Mouse (Mus musculus) hindbrain, embryonic 14.5 days (tissue): ENCODE results near the gene Cdh5. TPM values are rescaled to one million over a fixed set of nuclear protein-coding genes. Genes with fewer than 3 reads are reported as not detected.
A peak's percentile ranks its signal among the peaks of the same experiment; 100 is the strongest.

ENCODE experiments used
- ATAC-seq: fragments of 200-750 bp; cut with Nextera tagmentation; 2 replicates; pipeline ENCODE4 v1.8.0; 2017; ENCODE audit warnings: moderate number of reproducible peaks, mild to moderate bottlenecking, moderate TSS enrichment, moderate library complexity; ENCODE audit not compliant: low FRiP score
- DNase-seq: peaks from one replicate; pipeline ENCODE4 v3.0.0-alpha.2; 2015; ENCODE audit warnings: low spot score
- H3K27ac ChIP-seq: fragments of 300-500 bp; sonication (generic); 2 replicates; pipeline ENCODE4 v1.5.1; 2014; ENCODE audit warnings: mild to moderate bottlenecking, moderate library complexity
- H3K27me3 ChIP-seq: fragments of 300-500 bp; sonication (generic); 2 replicates; pipeline ENCODE4 v1.6.1; 2014; ENCODE audit warnings: mild to moderate bottlenecking, low read length, mixed read lengths; ENCODE audit not compliant: control insufficient read depth, insufficient read depth
- H3K36me3 ChIP-seq: fragments of 300-500 bp; sonication (generic); replicated peaks from 2 replicates; pipeline ENCODE4 v1.6.1; 2014; ENCODE audit not compliant: control insufficient read depth, insufficient read depth
- H3K4me1 ChIP-seq: fragments of 300-500 bp; sonication (generic); replicated peaks from 2 replicates; pipeline ENCODE4 v1.6.1; 2014; ENCODE audit warnings: antibody characterized with exemption, low read length, mixed read lengths; ENCODE audit not compliant: control insufficient read depth, insufficient read depth
- H3K4me2 ChIP-seq: fragments of 300-500 bp; sonication (generic); replicated peaks from 2 replicates; pipeline ENCODE4 v1.6.1; 2014; ENCODE audit warnings: mild to moderate bottlenecking, moderate library complexity
- H3K4me3 ChIP-seq: fragments of 300-500 bp; sonication (generic); replicated peaks from 2 replicates; pipeline ENCODE4 v1.5.1; 2014; ENCODE audit warnings: mild to moderate bottlenecking, low read length
- H3K9ac ChIP-seq: fragments of 300-500 bp; sonication (generic); 2 replicates; pipeline ENCODE4 v1.6.1; 2014
- H3K9me3 ChIP-seq: fragments of 300-500 bp; sonication (generic); 2 replicates; pipeline ENCODE4 v1.6.1; 2016; ENCODE audit warnings: low read length; ENCODE audit not compliant: control insufficient read depth
- WGBS: fragments of 180-500 bp; shearing (Covaris S2); extraction: QIAGEN DNeasy Blood & Tissue Kit; methylation state at CpG from one replicate; pipeline ENCODE4 v1.1.7; 2014; 5-methylcytosine and 5-hydroxymethylcytosine counted together
- polyA plus RNA-seq: library from polyadenylated mRNA; unstranded; fragments of >200 nt; fragmentation: Nextera tagmentation; extraction: Ambion mirVana; gene quantifications from 2 replicates; pipeline ENCODE4 v1.2.1, GENCODE M21; 2014

Gene Cdh5
- polyA plus RNA-seq, 1 experiment from 2014 or later = 16.6 TPM

- Histone ChIP-seq H3K36me3 (no peaks in the 10 kb centered on the region), H3K9me3 (no peaks in the 10 kb centered on the region), H3K4me3 (0 out of 2 replicates have a peak overlapping the region, but pooled peaks have one; percentile 4), H3K9ac (no peak overlapping the region), H3K27me3 (no peaks in the 10 kb centered on the region), H3K4me1 (peaks cover 7% of the 10 kb centered on the region; the same call in 1 of the 2 replicates), H3K27ac (no peak overlapping the region), H3K4me2 (peak overlapping the region; percentile 1; the same call in 1 of the 2 replicates)
- 80% methylated on average over 7 of the region's 7 CpGs for WGBS
- ATAC-seq (no peak), DNase-seq (no peak)
Observed at GRCm38 (mm10) chr8:104103462-104103861, 2.0 kb downstream of the Cdh5 start.

- Histone ChIP-seq H3K4me2 (no peak overlapping the region), H3K9me3 (no peaks in the 10 kb centered on the region), H3K27ac (no peak overlapping the region), H3K4me1 (no peaks in the 10 kb centered on the region), H3K4me3 (no peak overlapping the region), H3K27me3 (no peaks in the 10 kb centered on the region), H3K36me3 (no peaks in the 10 kb centered on the region), H3K9ac (no peak overlapping the region)
- 64% methylated on average over 6 of the region's 6 CpGs for WGBS
- ATAC-seq (no peak), DNase-seq (no peak)
Observed at GRCm38 (mm10) chr8:104105768-104106167, 4.3 kb downstream of the Cdh5 start.

GRCm38 (mm10) chr8:104106276-104106946 lies 5.0 kb downstream of the Cdh5 start:
- Histone ChIP-seq H3K9ac (no peak overlapping the region), H3K27ac (no peak overlapping the region), H3K4me1 (no peaks in the 10 kb centered on the region), H3K27me3 (no peaks in the 10 kb centered on the region), H3K36me3 (no peaks in the 10 kb centered on the region), H3K4me2 (no peak overlapping the region), H3K4me3 (no peak overlapping the region), H3K9me3 (no peaks in the 10 kb centered on the region)
- DNase-seq = no peak
- WGBS = 66% methylated on average over 7 of the region's 7 CpGs
- no peak for ATAC-seq

GRCm38 (mm10) chr8:104107111-104107510 lies 5.7 kb downstream of the Cdh5 start:
- no peak overlapping the region for H3K9ac ChIP-seq
- H3K36me3 ChIP-seq = no peaks in the 10 kb centered on the region
- ATAC-seq (no peak), DNase-seq (no peak)
- H3K9me3 ChIP-seq = no peaks in the 10 kb centered on the region
- H3K4me2 ChIP-seq = no peak overlapping the region
- H3K4me3 ChIP-seq = no peak overlapping the region
- H3K27ac ChIP-seq = no peak overlapping the region
- H3K4me1 ChIP-seq = no peaks in the 10 kb centered on the region
- no peaks in the 10 kb centered on the region for H3K27me3 ChIP-seq

GRCm38 (mm10) chr8:104108048-104108447 lies 6.6 kb downstream of the Cdh5 start:
- H3K9ac ChIP-seq = no peak overlapping the region
- no peaks in the 10 kb centered on the region for H3K36me3 ChIP-seq
- ATAC-seq = no peak
- H3K9me3 ChIP-seq = no peaks in the 10 kb centered on the region
- WGBS = 52% methylated on average over 5 of the region's 5 CpGs
- H3K4me1 ChIP-seq = no peaks in the 10 kb centered on the region
- H3K4me3 ChIP-seq = no peak overlapping the region
- H3K27me3 ChIP-seq = no peaks in the 10 kb centered on the region
- H3K27ac ChIP-seq = no peak overlapping the region
- H3K4me2 ChIP-seq = no peak overlapping the region
- no peak for DNase-seq

- Histone ChIP-seq H3K4me1 (no peaks in the 10 kb centered on the region), H3K4me2 (no peak overlapping the region), H3K4me3 (no peak overlapping the region), H3K36me3 (no peaks in the 10 kb centered on the region), H3K27ac (no peak overlapping the region), H3K9me3 (no peaks in the 10 kb centered on the region), H3K9ac (no peak overlapping the region), H3K27me3 (no peaks in the 10 kb centered on the region)
- no peak for DNase-seq
- WGBS = 88% methylated on average over 10 of the region's 10 CpGs
- no peak for ATAC-seq
Observed at GRCm38 (mm10) chr8:104110498-104111134, 9.2 kb downstream of the Cdh5 start.

GRCm38 (mm10) chr8:104121640-104122416 lies 20.4 kb downstream of the Cdh5 start:
- H3K4me1 ChIP-seq = no peaks in the 10 kb centered on the region
- H3K27ac ChIP-seq = no peak overlapping the region
- WGBS = 89% methylated on average over 12 of the region's 12 CpGs
- no peak overlapping the region for H3K4me2 ChIP-seq
- DNase-seq (no peak), ATAC-seq (no peak)
- H3K9me3 ChIP-seq = no peaks in the 10 kb centered on the region
- no peaks in the 10 kb centered on the region for H3K27me3 ChIP-seq
- no peak overlapping the region for H3K4me3 ChIP-seq
- no peak overlapping the region for H3K9ac ChIP-seq
- no peaks in the 10 kb centered on the region for H3K36me3 ChIP-seq

GRCm38 (mm10) chr8:104123080-104123657 lies 21.7 kb downstream of the Cdh5 start:
- H3K27ac ChIP-seq = no peak overlapping the region
- WGBS = 93% methylated on average over 2 of the region's 2 CpGs
- no peaks in the 10 kb centered on the region for H3K9me3 ChIP-seq
- H3K27me3 ChIP-seq = no peaks in the 10 kb centered on the region
- no peak for ATAC-seq
- H3K4me3 ChIP-seq = no peak overlapping the region
- no peak overlapping the region for H3K4me2 ChIP-seq
- H3K9ac ChIP-seq = no peak overlapping the region
- no peaks in the 10 kb centered on the region for H3K4me1 ChIP-seq
- no peak for DNase-seq
- H3K36me3 ChIP-seq = no peaks in the 10 kb centered on the region

GRCm38 (mm10) chr8:104124534-104124933 lies 23.1 kb downstream of the Cdh5 start:
- Histone ChIP-seq H3K4me3 (no peak overlapping the region), H3K9me3 (no peaks in the 10 kb centered on the region), H3K4me2 (no peak overlapping the region), H3K9ac (no peak overlapping the region), H3K27ac (no peak overlapping the region), H3K36me3 (no peaks in the 10 kb centered on the region), H3K27me3 (no peaks in the 10 kb centered on the region), H3K4me1 (no peaks in the 10 kb centered on the region)
- ATAC-seq (no peak), DNase-seq (no peak)
- 85% methylated on average over 5 of the region's 5 CpGs for WGBS
